Mouse (Mus musculus) left cerebral cortex, postnatal 25 days (tissue): ENCODE data around the gene Atp8b4. TPM values are rescaled to one million over a fixed set of nuclear protein-coding genes. Genes with fewer than 3 reads are reported as not detected.

Source experiments
- DNase-seq, 2 experiments: peaks; one replicate each; pipeline ENCODE4 v3.0.0; 2022; ENCODE audit warnings: low spot score in 2 of 2, mixed read lengths in 1 of 2
- intact Hi-C: fragments of 180-260 bp; cut with DNase I; formaldehyde crosslinking; loops from one replicate; pipeline ENCODE4 v1.15.1; 2025
- total RNA-seq, 2 experiments: library from RNA; stranded (reverse); gene quantifications; 2 replicates each; pipeline ENCODE4 v1.2.3; 2021

Atp8b4 gene
- total RNA-seq, 2 experiments from 2014 or later = not detected

GRCm38 (mm10) chr2:126450210-126450936, 50.1 kb downstream of the Atp8b4 start:
- intact Hi-C loops = loop anchor here (1.0 kb wide), 1 partner anchor 21 kb away; no protein-coding TSS in a partner anchor
- peak; percentile 9 to 53 for DNase-seq

DNA sequence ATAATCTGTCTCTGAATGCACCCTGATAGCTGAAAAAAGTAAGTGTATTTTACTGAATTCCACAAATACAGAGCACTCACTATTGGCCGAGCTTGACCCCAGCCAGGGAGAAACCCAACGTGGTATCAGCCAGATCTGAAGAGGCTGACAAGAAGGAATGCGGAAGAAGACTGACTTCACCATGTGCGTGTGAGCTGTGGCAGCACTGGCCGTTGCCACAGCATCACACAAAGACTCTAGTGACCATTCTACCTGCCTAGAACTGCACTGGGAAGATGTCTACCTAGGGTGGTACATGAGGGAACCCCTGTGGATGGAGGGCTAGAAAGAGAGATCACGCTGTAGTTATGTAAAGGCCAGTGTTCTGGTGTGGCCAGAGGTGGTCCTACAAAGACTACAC, 55.4 kb downstream of the Atp8b4 start:
- intact Hi-C loops = no loop called here
- no peak for DNase-seq

DNA sequence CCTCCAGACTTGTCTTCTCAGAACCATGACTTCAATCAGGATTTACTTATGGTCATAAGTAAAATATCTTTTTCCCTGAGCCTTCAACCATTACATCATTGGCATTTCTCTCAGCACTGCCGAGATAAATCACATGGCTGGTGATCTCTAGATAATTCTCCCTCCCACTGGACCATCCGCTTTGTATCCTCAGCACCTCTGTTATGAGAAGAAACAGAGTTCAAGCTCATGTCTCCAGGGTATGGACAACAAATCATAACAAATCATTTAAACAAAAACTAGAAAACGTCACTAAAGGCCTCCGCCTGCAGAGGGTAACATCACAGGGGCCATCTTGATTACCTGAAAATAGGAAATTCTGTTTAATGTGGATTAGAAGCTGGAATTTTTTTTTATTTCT, 58.9 kb downstream of the Atp8b4 start:
- no peak for DNase-seq
- intact Hi-C loops = no loop called here

- intact Hi-C loops = no loop called here
- no peak for DNase-seq
These were observed 65.8 kb downstream of the Atp8b4 start for GRCm38 (mm10) chr2:126434712-126435111.

GRCm38 (mm10) chr2:126434305-126434704, 66.2 kb downstream of the Atp8b4 start:
- intact Hi-C loops = no loop called here
- no peak for DNase-seq

- no peak for DNase-seq
- intact Hi-C loops = no loop called here
These were observed 67.9 kb downstream of the Atp8b4 start for GRCm38 (mm10) chr2:126432481-126433066.

DNA sequence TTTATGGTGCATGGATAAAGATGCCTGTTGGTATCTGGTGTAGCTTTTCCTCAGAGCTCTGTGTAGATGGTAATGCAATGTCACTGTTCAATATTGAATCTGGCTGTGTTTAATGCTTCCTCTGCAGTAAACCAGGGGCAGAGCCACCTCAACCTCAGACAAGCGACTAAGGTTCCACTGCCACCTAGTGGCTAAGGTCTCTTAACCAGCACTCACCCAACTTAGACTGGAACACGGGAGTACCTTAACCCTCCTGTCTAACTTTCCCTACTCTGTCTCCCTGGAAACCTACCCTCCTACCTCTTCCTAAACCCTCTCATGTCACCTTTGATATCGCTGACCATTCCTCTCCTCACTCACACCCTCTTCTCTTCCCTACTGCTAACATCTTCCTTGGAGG, 71.2 kb downstream of the Atp8b4 start:
- intact Hi-C loops = loop anchor here (1.0 to 10.0 kb wide), 2 partner anchors 21 to 534 kb away; no protein-coding TSS in a partner anchor

DNA sequence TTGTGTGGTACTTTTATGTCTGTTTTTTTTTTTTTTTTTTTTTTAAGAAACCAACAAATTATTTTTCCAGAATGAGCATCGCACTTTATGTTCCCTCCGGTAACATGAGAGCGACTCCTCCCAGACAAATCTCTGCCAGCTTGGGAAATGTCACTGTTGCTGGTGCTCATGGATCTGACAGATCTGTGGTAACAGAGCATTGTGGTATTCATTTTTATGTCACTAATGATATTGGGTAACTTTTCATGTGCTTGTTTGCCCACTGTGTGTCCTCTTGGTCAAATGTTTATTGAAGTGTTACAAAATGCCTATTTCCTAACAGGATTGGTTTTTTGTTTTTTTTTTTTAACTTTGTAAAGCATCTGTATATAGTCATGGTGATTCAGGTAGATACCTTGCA, 75.3 kb downstream of the Atp8b4 start:
- no peak for DNase-seq
- intact Hi-C loops = loop anchor here (10.0 kb wide), 1 partner anchor 530 kb away; no protein-coding TSS in a partner anchor

More for the DNA sequence above, 71.2 kb downstream of the Atp8b4 start:
- peak; percentile 42 to 74 for DNase-seq

DNA sequence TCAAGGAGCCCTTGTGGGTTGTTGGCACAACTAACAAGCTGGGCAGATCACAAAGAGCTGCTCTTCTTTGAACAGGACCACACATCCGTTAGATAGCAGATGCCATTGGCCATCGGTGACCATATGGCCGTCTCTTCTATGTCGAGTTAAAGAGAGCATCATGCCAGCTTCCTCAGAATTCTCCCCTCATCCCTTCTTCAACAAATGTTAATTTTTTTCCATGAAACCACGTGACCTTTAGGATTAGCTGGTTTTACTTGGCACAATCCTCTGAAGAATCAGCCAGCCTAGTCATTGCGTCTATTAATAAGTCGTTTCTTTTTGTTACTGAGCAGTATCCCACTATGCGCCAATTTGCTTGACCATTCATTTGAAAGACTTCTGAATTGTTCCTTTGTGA, 75.8 kb downstream of the Atp8b4 start:
- intact Hi-C loops = loop anchor here (10.0 kb wide), 1 partner anchor 530 kb away; no protein-coding TSS in a partner anchor
- no peak for DNase-seq

DNA sequence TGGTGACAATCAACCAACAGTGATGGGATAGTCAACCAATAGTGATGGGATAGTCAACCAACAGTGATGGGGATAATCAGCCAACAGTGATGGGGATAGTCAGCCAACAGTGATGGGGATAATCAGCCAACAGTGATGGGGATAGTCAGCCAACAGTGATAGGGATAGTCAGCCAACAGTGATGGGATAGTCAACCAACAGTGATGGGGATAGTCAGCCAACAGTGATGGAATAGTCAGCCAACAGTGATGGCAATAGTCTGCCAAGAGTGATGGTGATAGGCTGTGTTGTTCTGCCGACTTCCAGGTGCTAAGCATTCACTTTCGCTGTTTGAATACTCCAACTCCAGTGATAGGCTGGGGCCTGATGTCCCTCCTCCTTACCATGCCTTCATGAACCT, 79.6 kb downstream of the Atp8b4 start:
- no peak for DNase-seq
- intact Hi-C loops = loop anchor here (10.0 kb wide), 1 partner anchor 526 kb away; no protein-coding TSS in a partner anchor

- intact Hi-C loops = no loop called here
- DNase-seq = no peak
These were observed 81.6 kb downstream of the Atp8b4 start for GRCm38 (mm10) chr2:126418916-126419315.

DNA sequence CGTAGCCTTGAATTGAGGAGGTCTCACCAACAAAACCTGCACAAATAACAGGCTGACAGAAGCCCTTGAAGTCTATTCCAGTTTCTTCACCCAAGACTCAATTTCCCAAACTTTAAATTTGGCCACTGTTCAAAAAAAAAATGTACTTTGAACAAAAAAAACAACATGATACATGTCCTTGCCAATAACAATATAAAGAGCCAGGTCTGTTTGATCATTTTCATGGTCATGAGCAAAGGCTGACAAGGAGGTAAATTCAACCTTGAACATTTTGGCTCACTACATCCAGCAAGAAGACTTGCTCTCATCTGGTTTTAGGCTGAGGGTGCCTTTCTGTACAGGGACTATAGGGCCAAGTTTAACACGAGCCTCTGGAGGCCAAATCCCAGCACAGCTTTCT, 83.7 kb downstream of the Atp8b4 start:
- no peak for DNase-seq
- intact Hi-C loops = no loop called here

- DNase-seq = no peak
- intact Hi-C loops = no loop called here
These were observed 84.5 kb downstream of the Atp8b4 start for GRCm38 (mm10) chr2:126415981-126416380.

GRCm38 (mm10) chr2:126412759-126413158, 87.7 kb downstream of the Atp8b4 start:
- DNase-seq = no peak
- intact Hi-C loops = no loop called here

- intact Hi-C loops = no loop called here
- DNase-seq = no peak
These were observed 101.0 kb downstream of the Atp8b4 start for GRCm38 (mm10) chr2:126399454-126399853.

GRCm38 (mm10) chr2:126399017-126399416, 101.5 kb downstream of the Atp8b4 start:
- DNase-seq = no peak
- intact Hi-C loops = no loop called here

DNA sequence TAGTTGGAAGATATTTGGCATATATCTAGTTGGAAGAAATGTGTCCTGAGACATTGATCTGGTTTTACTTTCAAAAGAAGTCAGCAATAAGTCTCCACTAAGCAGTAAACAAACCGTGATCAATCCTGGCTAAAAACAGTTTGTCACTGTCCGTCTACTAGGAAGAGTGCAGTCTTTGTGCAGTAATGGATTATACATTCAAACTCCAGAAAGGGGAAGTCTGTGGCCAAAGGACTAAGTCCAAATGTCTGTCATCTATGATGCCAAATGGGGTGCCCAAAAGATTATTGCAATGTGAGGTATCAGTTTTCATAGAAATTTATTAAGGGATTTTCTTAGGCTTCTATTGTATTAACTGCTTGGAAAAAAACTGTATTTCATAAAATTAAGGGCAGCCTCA, 102.3 kb downstream of the Atp8b4 start:
- DNase-seq = no peak
- intact Hi-C loops = no loop called here

DNA sequence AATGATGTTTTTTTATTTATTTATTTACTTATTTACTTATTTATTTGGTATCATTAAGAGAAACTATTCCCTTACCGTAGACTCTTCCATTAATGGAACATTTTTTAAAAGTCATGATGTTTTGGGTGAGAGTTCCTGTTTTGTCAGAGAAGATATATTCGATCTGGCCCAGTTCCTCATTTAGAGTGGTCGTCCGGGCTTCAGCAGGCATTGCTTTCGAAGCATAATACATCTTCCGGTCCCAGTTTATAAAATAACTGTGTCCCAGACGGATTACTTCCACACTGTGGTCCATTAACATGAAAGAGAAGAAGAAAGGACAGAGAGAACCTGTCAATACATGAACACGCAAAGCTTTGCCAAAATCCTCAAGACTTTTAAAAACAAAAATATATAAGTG, 103.0 kb downstream of the Atp8b4 start:
- DNase-seq = no peak
- intact Hi-C loops = no loop called here

DNA sequence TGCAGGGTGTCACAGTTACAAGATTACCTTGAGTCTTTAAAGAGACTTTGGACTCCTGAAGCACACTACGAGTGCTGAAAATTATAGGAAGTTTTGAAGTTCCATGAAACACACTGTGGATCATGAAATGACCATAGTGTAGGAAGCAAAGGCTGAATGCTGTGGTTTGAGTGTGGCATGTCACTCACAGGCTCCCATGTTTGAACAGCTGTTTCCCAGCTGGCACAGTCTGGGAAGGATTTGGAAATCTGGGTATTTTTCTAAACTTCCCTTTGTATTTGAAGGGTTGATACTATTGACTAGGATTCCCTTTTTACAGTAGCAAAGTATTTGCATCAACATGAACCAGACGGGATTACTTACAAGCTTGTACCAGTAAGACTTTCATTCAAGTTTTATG, 105.5 kb downstream of the Atp8b4 start:
- no peak for DNase-seq

DNA sequence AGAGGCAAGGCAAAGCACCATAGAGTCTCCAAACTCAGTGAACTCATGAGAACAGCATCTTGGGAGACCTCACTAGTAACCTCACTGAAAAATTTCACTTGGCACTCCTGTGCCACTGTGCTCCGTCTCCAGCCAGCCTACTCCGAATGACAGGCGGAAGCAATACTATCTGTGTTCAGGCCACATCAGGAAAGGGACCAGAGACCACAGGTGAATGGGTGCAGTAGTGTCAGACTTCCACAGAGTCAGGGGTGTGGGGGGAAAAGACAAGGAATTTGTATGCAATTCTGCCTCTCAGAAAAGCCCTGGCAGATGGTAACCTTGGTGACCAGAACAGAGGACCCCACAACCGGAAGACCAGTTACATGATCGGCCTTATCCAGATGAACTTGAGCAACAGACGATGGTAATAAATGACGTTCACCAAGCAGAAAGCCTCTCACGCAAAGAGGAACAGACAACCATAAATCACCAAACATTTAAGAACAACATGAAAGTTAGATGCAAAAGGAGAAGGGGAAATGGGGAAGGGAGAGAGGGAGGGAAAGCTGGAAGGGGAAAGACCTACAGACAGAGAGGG, 112.9 kb downstream of the Atp8b4 start:
- intact Hi-C loops = no loop called here
- no peak for DNase-seq

More for the DNA sequence above, 105.5 kb downstream of the Atp8b4 start:
- intact Hi-C loops = no loop called here

- intact Hi-C loops = no loop called here
- DNase-seq = no peak
These were observed 114.4 kb downstream of the Atp8b4 start for GRCm38 (mm10) chr2:126386056-126386455.
